Mouse (Mus musculus): ENCODE data around the gene Larp1. TPM values are rescaled to one million over a fixed set of nuclear protein-coding genes. Genes with fewer than 3 reads are reported as not detected.
A peak's percentile ranks its signal among the peaks of the same experiment; 100 is the strongest.

The Larp1 gene
- total and polyA plus RNA-seq, 3 experiments = 73.9 to 2,325 (median 201) TPM

DNA sequence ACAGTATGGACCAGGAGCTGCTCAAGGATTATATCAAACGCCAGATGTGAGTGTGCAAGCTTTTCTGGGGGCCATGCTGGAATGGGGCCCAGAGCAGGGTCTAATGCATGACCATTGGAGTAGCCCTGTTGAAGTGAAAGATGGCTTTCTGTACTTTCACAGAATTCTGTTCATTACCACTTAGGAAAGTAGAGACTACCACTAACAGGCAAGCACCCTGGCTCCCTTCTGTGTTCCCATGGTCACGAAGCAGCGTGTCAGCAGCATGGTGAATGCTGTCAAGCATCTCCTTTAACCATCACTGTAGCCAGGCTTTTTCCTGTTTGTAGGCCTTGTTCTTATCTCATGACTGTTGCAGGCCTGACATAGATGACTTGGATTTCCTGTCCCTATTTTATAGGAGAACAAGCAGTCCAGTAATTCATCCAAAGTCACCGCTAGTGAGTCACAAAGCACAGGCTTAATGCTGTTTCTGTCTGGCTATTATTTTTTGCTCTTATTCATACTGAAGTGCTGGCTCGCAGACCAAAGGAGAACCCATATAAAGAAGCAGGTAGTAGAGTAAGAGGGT is 34.1 kb downstream of the Larp1 start:
- Histone ChIP-seq H3K9ac (ENCODE audit: control insufficient read depth, low read depth, low read length, poor library complexity, severe bottlenecking) (no peak overlapping the region), H3K36me3 (ENCODE audit: control insufficient read depth in 1 of 2, insufficient read depth in 2 of 2, low read length in 2 of 2) (peaks cover 0 to 66% of the 10 kb centered on the region in 2 experiments; a peak in 2 of 4 replicates), H3K4me1 (ENCODE audit: control insufficient read depth in 1 of 2, insufficient read depth in 2 of 2, low read length in 2 of 2) (no peaks in the 10 kb centered on the region), H3K4me3 (ENCODE audit: control insufficient read depth in 1 of 2, insufficient read depth in 1 of 2, low read depth in 2 of 2, low read length in 2 of 2) (no peak overlapping the region), H3K27ac (ENCODE audit: control insufficient read depth, low read depth, low read length) (no peak overlapping the region), H3K9me3 (replicated peaks; ENCODE audit: insufficient read depth, low read length) (no peaks in the 10 kb centered on the region), H3K27me3 (ENCODE audit: control insufficient read depth in 1 of 2, insufficient read depth in 2 of 2, low read length in 2 of 2) (no peaks in the 10 kb centered on the region), H3K79me2 (ENCODE audit: control insufficient read depth, insufficient read depth, low read length, poor library complexity) (peaks cover 44% of the 10 kb centered on the region)
- DNase-seq (ENCODE audit: low read depth, low spot score) = no peak
- no peak for TF ChIP-seq EP300 (IDR thresholded peaks at IDR 0.05; ENCODE audit: low read depth in 1 of 2, low read length in 2 of 2)
- no peak for TF ChIP-seq TCF12 (IDR thresholded peaks at IDR 0.05; ENCODE audit: low read depth, low read length)
- TF ChIP-seq ELF1 (IDR thresholded peaks at IDR 0.05; ENCODE audit: low read depth, low read length) = no peak
- no peak for TF ChIP-seq MYC (IDR thresholded peaks at IDR 0.05; ENCODE audit: low read depth, low read length)
- no peak for TF ChIP-seq MYB (IDR thresholded peaks at IDR 0.05; ENCODE audit: low read depth, low read length)
- no peak for TF ChIP-seq MAX (IDR thresholded peaks at IDR 0.05; ENCODE audit: low read length)
- no peak for TF ChIP-seq SIN3A (IDR thresholded peaks at IDR 0.05; ENCODE audit: low read length)
- no peak for TF ChIP-seq BHLHE40 (IDR thresholded peaks at IDR 0.05; ENCODE audit: borderline replicate concordance, low read depth, low read length)
- no peak for TF ChIP-seq GATA1 (IDR thresholded peaks at IDR 0.05; ENCODE audit: low read depth, low read length)
- no peak for TF ChIP-seq TBP (IDR thresholded peaks at IDR 0.05; ENCODE audit: low read depth, low read length)
- TF ChIP-seq MAFK (IDR thresholded peaks at IDR 0.05; ENCODE audit: borderline replicate concordance, low read depth, low read length) = no peak
- no peak for TF ChIP-seq CHD1 (IDR thresholded peaks at IDR 0.05; ENCODE audit: low read depth, low read length)
- TF ChIP-seq ZC3H11A (IDR thresholded peaks at IDR 0.05; ENCODE audit: low read depth, low read length) = no peak
- TF ChIP-seq USF2 (IDR thresholded peaks at IDR 0.05; ENCODE audit: borderline replicate concordance in 1 of 2, insufficient read depth in 1 of 2, low read depth in 1 of 2, low read length in 2 of 2) = no peak

- Histone ChIP-seq H3K36me3 (ENCODE audit: control insufficient read depth in 1 of 2, insufficient read depth in 2 of 2, low read length in 2 of 2) (peaks cover 0 to 78% of the 10 kb centered on the region in 2 experiments; a peak in 2 of 4 replicates), H3K9ac (ENCODE audit: control insufficient read depth, low read depth, low read length, poor library complexity, severe bottlenecking) (no peak overlapping the region), H3K4me1 (ENCODE audit: control insufficient read depth in 1 of 2, insufficient read depth in 2 of 2, low read length in 2 of 2) (no peaks in the 10 kb centered on the region), H3K27me3 (ENCODE audit: control insufficient read depth in 1 of 2, insufficient read depth in 2 of 2, low read length in 2 of 2) (no peaks in the 10 kb centered on the region), H3K9me3 (replicated peaks; ENCODE audit: insufficient read depth, low read length) (no peaks in the 10 kb centered on the region), H3K27ac (ENCODE audit: control insufficient read depth, low read depth, low read length) (no peak overlapping the region), H3K79me2 (ENCODE audit: control insufficient read depth, insufficient read depth, low read length, poor library complexity) (peaks cover 18% of the 10 kb centered on the region), H3K4me3 (ENCODE audit: control insufficient read depth in 1 of 2, insufficient read depth in 1 of 2, low read depth in 2 of 2, low read length in 2 of 2) (no peak overlapping the region)
- DNase-seq (ENCODE audit: low read depth, low spot score) = no peak
- TF ChIP-seq RAD21 (IDR thresholded peaks at IDR 0.05; ENCODE audit: low read depth, low read length) = peak; percentile 8
- TF ChIP-seq CTCF (IDR thresholded peaks at IDR 0.05 in 2 of 3, conservative IDR thresholded peaks at IDR 0.05 in 1 of 3; ENCODE audit: control insufficient read depth in 1 of 3, insufficient read depth in 1 of 3, low read depth in 2 of 3, low read length in 3 of 3, poor library complexity in 1 of 3, severe bottlenecking in 1 of 3) = peak in 2 of 3 experiments; percentile 6 to 18; a peak in 1 of 6 replicates
- TF ChIP-seq NRF1 (IDR thresholded peaks at IDR 0.05; ENCODE audit: insufficient read depth, low read depth, low read length, poor library complexity, severe bottlenecking) = no peak
- no peak for TF ChIP-seq HCFC1 (IDR thresholded peaks at IDR 0.05; ENCODE audit: low read depth, low read length)
These were observed 37.6 kb downstream of the Larp1 start for GRCm38 (mm10) chr11:58046438-58046837.
